Mouse (Mus musculus): ENCODE data around the gene Hist1h2ac. TPM values are rescaled to one million over a fixed set of nuclear protein-coding genes. Genes with fewer than 3 reads are reported as not detected.

The Hist1h2ac gene
- total RNA-seq, 1 experiment: 112 TPM

DNA sequence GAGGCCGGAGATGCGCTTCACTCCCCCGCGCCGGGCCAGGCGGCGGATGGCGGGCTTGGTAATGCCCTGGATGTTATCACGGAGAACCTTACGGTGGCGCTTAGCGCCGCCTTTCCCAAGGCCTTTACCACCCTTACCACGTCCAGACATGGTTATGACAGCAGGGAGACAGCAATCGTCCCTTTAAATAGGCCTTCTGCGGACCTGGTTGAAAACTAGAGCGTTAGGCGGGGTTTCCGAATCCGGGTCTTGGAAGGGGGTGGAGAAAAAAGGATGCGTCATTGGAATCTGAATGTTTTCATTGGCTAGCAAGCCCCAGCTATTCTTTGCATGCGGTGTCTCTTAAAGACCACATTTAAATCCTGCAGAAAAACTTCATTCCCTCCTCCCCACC, 14.5 kb upstream of the Hist1h2ac start, which contains the start of gene Hist1h4c:
TSS of gene Hist1h4c (minus strand) at position 155 of the 394 bp plus-strand sequence.
- in situ Hi-C loops (cut with MboI; ENCODE audit: low sequenced_read_pairs in 2 of 2, unreplicated experiment in 2 of 2): loop anchor here in 1 of 2 experiments (25.0 kb wide), 1 partner anchor 1661 kb away; the partner anchor contains the start of genes Hist1h2ag, Hist1h2ah, Hist1h2bj and Hist1h2bk
- TF ChIP-seq CHD2 (IDR thresholded peaks at IDR 0.05; ENCODE audit: low read depth, low read length) (no peak), HCFC1 (IDR thresholded peaks at IDR 0.05; ENCODE audit: borderline replicate concordance, insufficient read depth, low read length) (peak; percentile 37; the same call in 1 of the 2 replicates), MAFK (IDR thresholded peaks at IDR 0.05; ENCODE audit: insufficient read depth, low read depth, low read length) (no peak), ZNF384 (IDR thresholded peaks at IDR 0.05; ENCODE audit: low read depth, low read length) (no peak)
- peak within 1 kb of the TSS; percentile 44; the same call in 1 of the 2 replicates for H3K27ac ChIP-seq (ENCODE audit: insufficient read depth, low read depth, low read length, poor library complexity, severe bottlenecking)

DNA sequence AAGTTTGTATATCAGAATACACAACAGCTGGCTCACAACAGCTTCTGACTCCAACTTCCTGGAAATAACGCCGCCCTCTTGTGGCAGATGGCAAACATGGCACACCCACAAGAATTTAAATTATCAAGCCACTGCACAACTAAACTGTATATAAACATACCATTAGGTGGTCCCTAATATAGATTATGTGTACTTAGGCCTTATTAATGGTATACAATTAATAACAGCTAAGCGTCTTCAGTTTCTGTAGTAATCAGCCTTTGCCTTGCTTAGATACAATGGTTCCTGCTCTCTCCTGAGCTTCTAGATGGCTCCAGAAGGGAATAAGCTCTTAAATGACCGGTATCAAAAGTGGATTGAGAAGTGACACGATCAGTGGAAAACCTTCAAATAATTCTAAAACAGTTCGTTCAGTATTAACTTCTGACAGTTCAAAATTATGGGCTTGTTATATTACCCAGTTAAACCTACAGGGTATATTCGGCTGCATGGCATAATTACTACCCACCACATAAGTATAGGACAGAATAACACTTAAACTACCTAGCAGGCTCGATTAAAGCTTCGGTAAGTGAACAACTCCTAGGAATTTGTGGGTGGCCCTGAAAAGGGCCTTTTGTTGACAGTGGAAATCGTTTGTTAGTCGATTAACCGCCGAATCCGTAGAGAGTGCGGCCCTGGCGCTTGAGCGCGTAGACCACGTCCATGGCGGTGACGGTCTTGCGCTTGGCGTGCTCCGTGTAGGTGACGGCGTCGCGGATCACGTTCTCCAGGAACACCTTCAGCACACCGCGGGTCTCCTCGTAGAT, 13.9 kb upstream of the Hist1h2ac start:
- Histone ChIP-seq H3K4me3 (ENCODE audit: insufficient read depth in 1 of 2, low read depth in 1 of 2, low read length in 2 of 2, poor library complexity in 1 of 2, severe bottlenecking in 1 of 2) (peak overlapping the region; percentile 49 to 61), H3K4me1 (ENCODE audit: control insufficient read depth in 2 of 2, insufficient read depth in 2 of 2, low read length in 2 of 2, poor library complexity in 1 of 2) (peaks cover 0 to 6% of the 10 kb centered on the region in 2 experiments; a peak in 1 of 4 replicates), H3K27ac (ENCODE audit: insufficient read depth, low read depth, low read length, poor library complexity, severe bottlenecking) (peak overlapping the region; percentile 44; the same call in 1 of the 2 replicates), H3K9ac (ENCODE audit: insufficient read depth, low read depth, low read length, poor library complexity, severe bottlenecking) (peak overlapping the region; percentile 61; the same call in 1 of the 2 replicates), H3K9me3 (ENCODE audit: control insufficient read depth, insufficient read depth, low read depth, low read length) (no peaks in the 10 kb centered on the region; the same call in 1 of the 2 replicates), H3K36me3 (ENCODE audit: control insufficient read depth, insufficient read depth, low read length, poor library complexity, severe bottlenecking) (no peaks in the 10 kb centered on the region)
- TF ChIP-seq ZC3H11A (IDR thresholded peaks at IDR 0.05; ENCODE audit: borderline replicate concordance, low read depth, low read length) (0 out of 2 replicates have a peak, but pooled peaks have one; percentile 11), ZNF384 (IDR thresholded peaks at IDR 0.05; ENCODE audit: low read depth, low read length) (no peak)
- DNase-seq (ENCODE audit: low read depth, low spot score): peak; percentile 65
- in situ Hi-C loops (cut with MboI; ENCODE audit: low sequenced_read_pairs in 2 of 2, unreplicated experiment in 2 of 2): loop anchor here in 1 of 2 experiments (25.0 kb wide), 1 partner anchor 1660 kb away; the partner anchor contains the start of genes Hist1h2ag, Hist1h2ah, Hist1h2bj and Hist1h2bk

More for the DNA sequence above, 14.5 kb upstream of the Hist1h2ac start, which contains the start of gene Hist1h4c:
- H3K9ac ChIP-seq (ENCODE audit: insufficient read depth, low read depth, low read length, poor library complexity, severe bottlenecking): peak within 1 kb of the TSS; percentile 61
- peak; percentile 99 for DNase-seq (ENCODE audit: low read depth, low spot score)
- peaks cover 0 to 6% of the 10 kb centered on the region in 2 experiments; a peak in 1 of 4 replicates for H3K4me1 ChIP-seq (ENCODE audit: control insufficient read depth in 2 of 2, insufficient read depth in 2 of 2, low read length in 2 of 2, poor library complexity in 1 of 2)
- H3K9me3 ChIP-seq (ENCODE audit: control insufficient read depth, insufficient read depth, low read depth, low read length): no peaks in the 10 kb centered on the region
- no peaks in the 10 kb centered on the region for H3K36me3 ChIP-seq (ENCODE audit: control insufficient read depth, insufficient read depth, low read length, poor library complexity, severe bottlenecking)
- peak within 1 kb of the TSS; percentile 49 to 61 for H3K4me3 ChIP-seq (ENCODE audit: insufficient read depth in 1 of 2, low read depth in 1 of 2, low read length in 2 of 2, poor library complexity in 1 of 2, severe bottlenecking in 1 of 2)

DNA sequence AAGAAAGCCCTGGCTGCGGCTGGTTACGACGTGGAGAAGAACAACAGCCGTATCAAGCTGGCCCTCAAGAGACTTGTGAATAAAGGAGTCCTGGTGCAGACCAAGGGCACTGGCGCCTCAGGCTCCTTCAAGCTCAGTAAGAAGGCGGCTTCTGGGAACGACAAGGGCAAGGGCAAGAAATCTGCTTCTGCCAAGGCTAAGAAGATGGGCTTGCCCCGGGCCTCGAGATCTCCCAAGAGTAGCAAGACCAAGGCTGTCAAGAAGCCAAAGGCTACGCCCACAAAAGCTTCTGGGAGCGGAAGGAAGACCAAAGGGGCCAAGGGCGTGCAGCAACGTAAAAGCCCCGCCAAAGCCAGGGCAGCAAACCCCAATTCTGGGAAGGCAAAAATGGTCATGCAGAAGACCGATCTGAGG, 12.3 kb upstream of the Hist1h2ac start:
- in situ Hi-C loops (cut with MboI; ENCODE audit: low sequenced_read_pairs in 2 of 2, unreplicated experiment in 2 of 2): loop anchor here in 1 of 2 experiments (25.0 kb wide), 1 partner anchor 1659 kb away; the partner anchor contains the start of genes Hist1h2ag, Hist1h2ah, Hist1h2bj and Hist1h2bk
- Histone ChIP-seq H3K27ac (ENCODE audit: insufficient read depth, low read depth, low read length, poor library complexity, severe bottlenecking) (no peak overlapping the region), H3K4me3 (ENCODE audit: insufficient read depth in 1 of 2, low read depth in 1 of 2, low read length in 2 of 2, poor library complexity in 1 of 2, severe bottlenecking in 1 of 2) (0 out of 4 replicates have a peak overlapping the region, but pooled peaks of 1 of the 2 experiments have one; percentile 4), H3K36me3 (ENCODE audit: control insufficient read depth, insufficient read depth, low read length, poor library complexity, severe bottlenecking) (no peaks in the 10 kb centered on the region), H3K9me3 (ENCODE audit: control insufficient read depth, insufficient read depth, low read depth, low read length) (no peaks in the 10 kb centered on the region; the same call in 1 of the 2 replicates), H3K9ac (ENCODE audit: insufficient read depth, low read depth, low read length, poor library complexity, severe bottlenecking) (peak overlapping the region; percentile 18; the same call in 1 of the 2 replicates), H3K4me1 (ENCODE audit: control insufficient read depth in 2 of 2, insufficient read depth in 2 of 2, low read length in 2 of 2, poor library complexity in 1 of 2) (peaks cover 0 to 6% of the 10 kb centered on the region in 2 experiments; a peak in 1 of 4 replicates)
- TF ChIP-seq HCFC1 (IDR thresholded peaks at IDR 0.05; ENCODE audit: borderline replicate concordance, insufficient read depth, low read length) (no peak), ZNF384 (IDR thresholded peaks at IDR 0.05; ENCODE audit: low read depth, low read length) (no peak), CHD2 (IDR thresholded peaks at IDR 0.05; ENCODE audit: low read depth, low read length) (no peak), ZC3H11A (IDR thresholded peaks at IDR 0.05; ENCODE audit: borderline replicate concordance, low read depth, low read length) (no peak), MAFK (IDR thresholded peaks at IDR 0.05; ENCODE audit: insufficient read depth, low read depth, low read length) (no peak)
- no peak for DNase-seq (ENCODE audit: low read depth, low spot score)

DNA sequence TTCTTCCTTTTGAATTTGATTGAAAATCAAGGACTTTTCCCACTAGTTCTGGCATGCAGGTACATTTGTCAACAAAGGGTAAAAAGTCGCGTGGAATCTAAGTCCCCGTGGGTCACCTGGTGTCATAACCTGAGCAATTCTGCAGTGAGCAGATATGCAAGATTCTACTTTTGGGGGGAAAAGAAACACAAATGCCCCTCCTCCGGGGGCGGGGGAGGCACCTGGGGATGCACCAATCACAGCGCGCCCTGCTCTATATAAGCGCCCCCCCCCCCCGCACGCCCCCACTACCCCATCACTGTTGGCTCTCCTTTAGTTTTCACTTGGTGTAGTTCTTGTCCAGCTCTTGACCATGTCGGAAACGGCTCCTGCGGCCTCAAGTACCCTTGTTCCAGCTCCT, 11.8 kb upstream of the Hist1h2ac start, which contains the start of gene Hist1h1t:
TSS of gene Hist1h1t (plus strand) at position 301 of the 400 bp plus-strand sequence.
- in situ Hi-C loops (cut with MboI; ENCODE audit: low sequenced_read_pairs in 2 of 2, unreplicated experiment in 2 of 2): loop anchor here in 1 of 2 experiments (25.0 kb wide), 1 partner anchor 1658 kb away; the partner anchor contains the start of genes Hist1h2ag, Hist1h2ah, Hist1h2bj and Hist1h2bk
- Histone ChIP-seq H3K9ac (ENCODE audit: insufficient read depth, low read depth, low read length, poor library complexity, severe bottlenecking) (peak within 1 kb of the TSS; percentile 18; the same call in 1 of the 2 replicates), H3K4me3 (ENCODE audit: insufficient read depth in 1 of 2, low read depth in 1 of 2, low read length in 2 of 2, poor library complexity in 1 of 2, severe bottlenecking in 1 of 2) (0 out of 4 replicates have a peak within 1 kb of the TSS, but pooled peaks of 1 of the 2 experiments have one; percentile 4)

More for the DNA sequence above, 11.8 kb upstream of the Hist1h2ac start, which contains the start of gene Hist1h1t:
- TF ChIP-seq CHD2 (IDR thresholded peaks at IDR 0.05; ENCODE audit: low read depth, low read length) (no peak), MAFK (IDR thresholded peaks at IDR 0.05; ENCODE audit: insufficient read depth, low read depth, low read length) (no peak), ZC3H11A (IDR thresholded peaks at IDR 0.05; ENCODE audit: borderline replicate concordance, low read depth, low read length) (no peak), HCFC1 (IDR thresholded peaks at IDR 0.05; ENCODE audit: borderline replicate concordance, insufficient read depth, low read length) (no peak), ZNF384 (IDR thresholded peaks at IDR 0.05; ENCODE audit: low read depth, low read length) (no peak)
- Histone ChIP-seq H3K9me3 (ENCODE audit: control insufficient read depth, insufficient read depth, low read depth, low read length) (no peaks in the 10 kb centered on the region; the same call in 1 of the 2 replicates), H3K4me1 (ENCODE audit: control insufficient read depth in 2 of 2, insufficient read depth in 2 of 2, low read length in 2 of 2, poor library complexity in 1 of 2) (peaks cover 0 to 6% of the 10 kb centered on the region in 2 experiments; a peak in 2 of 4 replicates), H3K36me3 (ENCODE audit: control insufficient read depth, insufficient read depth, low read length, poor library complexity, severe bottlenecking) (no peaks in the 10 kb centered on the region), H3K27ac (ENCODE audit: insufficient read depth, low read depth, low read length, poor library complexity, severe bottlenecking) (no peak within 1 kb of the TSS)
- no peak for DNase-seq (ENCODE audit: low read depth, low spot score)
